Mouse (Mus musculus): Measurements from ENCODE around the gene Dkk2. TPM values are rescaled to one million over a fixed set of nuclear protein-coding genes. Genes with fewer than 3 reads are reported as not detected.

The Dkk2 gene
- polyA plus RNA-seq, 1 experiment from 2014 or later = 0.79 TPM

- no peak overlapping the region for H3K4me2 ChIP-seq (ENCODE audit: low read length)
- no peak overlapping the region for H3K27ac ChIP-seq (ENCODE audit: low read depth, low read length)
- no peaks in the 10 kb centered on the region for H3K9me3 ChIP-seq (replicated peaks; ENCODE audit: control insufficient read depth, low read length)
- no peak for DNase-seq (ENCODE audit: low spot score)
- ATAC-seq = no peak
- H3K9ac ChIP-seq (ENCODE audit: low read length) = no peak overlapping the region
- H3K27me3 ChIP-seq (replicated peaks; ENCODE audit: control insufficient read depth, insufficient read depth, low read length) = no peaks in the 10 kb centered on the region
- no peak overlapping the region for H3K4me3 ChIP-seq (ENCODE audit: low read depth, low read length)
- 70% methylated on average over 1 of the region's 1 CpGs for WGBS
- H3K4me1 ChIP-seq (ENCODE audit: control insufficient read depth, insufficient read depth, low read length) = no peaks in the 10 kb centered on the region
- no peaks in the 10 kb centered on the region for H3K36me3 ChIP-seq (ENCODE audit: control insufficient read depth, insufficient read depth, low read length)
Observed at GRCm38 (mm10) chr3:132134502-132134901, 49.4 kb downstream of the Dkk2 start.

DNA sequence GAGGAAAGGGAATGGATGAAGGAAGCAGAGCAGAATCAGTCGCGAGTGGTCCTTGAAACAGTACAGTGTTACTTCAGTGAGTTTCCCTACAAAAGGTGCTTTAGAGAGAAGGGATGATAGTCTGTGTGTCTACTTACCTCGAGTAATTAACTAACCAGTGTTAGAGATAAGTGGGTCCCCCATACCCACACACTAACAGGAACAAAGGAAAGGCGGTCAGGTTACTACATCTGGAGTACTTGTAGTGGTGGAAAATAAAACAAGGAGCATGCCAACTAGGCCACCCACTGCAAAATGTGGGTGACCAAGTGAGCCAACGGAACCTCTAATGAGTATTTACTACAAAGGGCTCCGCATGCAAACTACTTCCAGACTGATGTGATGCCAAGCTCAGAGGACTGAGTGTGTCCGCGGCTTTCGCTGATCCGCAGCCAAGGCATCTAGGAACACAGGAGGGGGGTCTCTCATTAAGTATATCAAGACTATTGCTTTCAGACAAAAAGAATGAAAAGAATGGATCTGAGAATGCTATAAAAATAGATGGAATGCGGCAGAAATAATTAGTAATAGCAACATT, 52.8 kb downstream of the Dkk2 start:
- no peak overlapping the region for H3K4me3 ChIP-seq (ENCODE audit: low read depth, low read length)
- H3K9me3 ChIP-seq (replicated peaks; ENCODE audit: control insufficient read depth, low read length) = no peaks in the 10 kb centered on the region
- ATAC-seq = peak; percentile 82
- H3K27ac ChIP-seq (ENCODE audit: low read depth, low read length) = no peak overlapping the region
- no peaks in the 10 kb centered on the region for H3K27me3 ChIP-seq (replicated peaks; ENCODE audit: control insufficient read depth, insufficient read depth, low read length)
- no peak overlapping the region for H3K4me2 ChIP-seq (ENCODE audit: low read length)
- no peaks in the 10 kb centered on the region for H3K4me1 ChIP-seq (ENCODE audit: control insufficient read depth, insufficient read depth, low read length)
- H3K36me3 ChIP-seq (ENCODE audit: control insufficient read depth, insufficient read depth, low read length) = no peaks in the 10 kb centered on the region
- peak; percentile 76 for DNase-seq (ENCODE audit: low spot score)
- no peak overlapping the region for H3K9ac ChIP-seq (ENCODE audit: low read length)
- 36% methylated on average over 11 of the region's 11 CpGs for whole genome bisulfite sequencing

- no peak for DNase-seq (ENCODE audit: low spot score)
- no peaks in the 10 kb centered on the region for H3K9me3 ChIP-seq (replicated peaks; ENCODE audit: control insufficient read depth, low read length)
- H3K27me3 ChIP-seq (replicated peaks; ENCODE audit: control insufficient read depth, insufficient read depth, low read length) = no peaks in the 10 kb centered on the region
- H3K9ac ChIP-seq (ENCODE audit: low read length) = no peak overlapping the region
- ATAC-seq = no peak
- WGBS = 89% methylated on average over 4 of the region's 4 CpGs
- no peaks in the 10 kb centered on the region for H3K4me1 ChIP-seq (ENCODE audit: control insufficient read depth, insufficient read depth, low read length)
- no peak overlapping the region for H3K4me3 ChIP-seq (ENCODE audit: low read depth, low read length)
- no peak overlapping the region for H3K4me2 ChIP-seq (ENCODE audit: low read length)
- no peaks in the 10 kb centered on the region for H3K36me3 ChIP-seq (ENCODE audit: control insufficient read depth, insufficient read depth, low read length)
- H3K27ac ChIP-seq (ENCODE audit: low read depth, low read length) = no peak overlapping the region
Observed at GRCm38 (mm10) chr3:132141031-132141430, 55.9 kb downstream of the Dkk2 start.

GRCm38 (mm10) chr3:132149446-132150025, 64.4 kb downstream of the Dkk2 start:
- Histone ChIP-seq H3K4me2 (ENCODE audit: low read length) (no peak overlapping the region), H3K9ac (ENCODE audit: low read length) (no peak overlapping the region), H3K4me3 (ENCODE audit: low read depth, low read length) (no peak overlapping the region), H3K27me3 (replicated peaks; ENCODE audit: control insufficient read depth, insufficient read depth, low read length) (no peaks in the 10 kb centered on the region), H3K4me1 (ENCODE audit: control insufficient read depth, insufficient read depth, low read length) (no peaks in the 10 kb centered on the region), H3K9me3 (replicated peaks; ENCODE audit: control insufficient read depth, low read length) (no peaks in the 10 kb centered on the region), H3K27ac (ENCODE audit: low read depth, low read length) (no peak overlapping the region), H3K36me3 (ENCODE audit: control insufficient read depth, insufficient read depth, low read length) (no peaks in the 10 kb centered on the region)
- WGBS = 54% methylated on average over 6 of the region's 6 CpGs
- ATAC-seq = no peak
- peak; percentile 46 for DNase-seq (ENCODE audit: low spot score)

DNA sequence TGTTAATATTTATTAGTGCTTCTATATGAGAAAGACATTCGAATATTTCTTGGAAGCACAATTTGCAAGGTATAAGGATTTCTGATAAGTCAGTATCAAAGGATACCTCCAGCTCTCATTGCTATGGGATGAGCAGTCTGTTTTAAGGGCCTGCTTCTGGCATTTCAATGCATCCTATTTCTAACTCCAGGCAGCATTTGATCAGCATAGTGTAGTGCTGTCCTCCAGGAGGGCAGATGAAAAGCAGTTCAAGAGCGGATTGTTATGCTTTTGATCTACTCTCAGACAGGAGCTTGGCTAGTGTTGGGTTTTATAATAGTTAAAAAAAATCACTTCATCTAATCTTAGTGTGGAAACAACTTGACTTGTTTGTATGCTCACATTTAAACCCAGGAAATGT, 73.7 kb downstream of the Dkk2 start:
- Histone ChIP-seq H3K4me3 (ENCODE audit: low read depth, low read length) (no peak overlapping the region), H3K27ac (ENCODE audit: low read depth, low read length) (no peak overlapping the region), H3K9me3 (replicated peaks; ENCODE audit: control insufficient read depth, low read length) (no peaks in the 10 kb centered on the region), H3K27me3 (replicated peaks; ENCODE audit: control insufficient read depth, insufficient read depth, low read length) (no peaks in the 10 kb centered on the region), H3K4me1 (ENCODE audit: control insufficient read depth, insufficient read depth, low read length) (no peaks in the 10 kb centered on the region), H3K9ac (ENCODE audit: low read length) (no peak overlapping the region), H3K4me2 (ENCODE audit: low read length) (no peak overlapping the region), H3K36me3 (ENCODE audit: control insufficient read depth, insufficient read depth, low read length) (no peaks in the 10 kb centered on the region)
- ATAC-seq (no peak), DNase-seq (ENCODE audit: low spot score) (no peak)
- 94% methylated on average over 2 of the region's 2 CpGs for WGBS

DNA sequence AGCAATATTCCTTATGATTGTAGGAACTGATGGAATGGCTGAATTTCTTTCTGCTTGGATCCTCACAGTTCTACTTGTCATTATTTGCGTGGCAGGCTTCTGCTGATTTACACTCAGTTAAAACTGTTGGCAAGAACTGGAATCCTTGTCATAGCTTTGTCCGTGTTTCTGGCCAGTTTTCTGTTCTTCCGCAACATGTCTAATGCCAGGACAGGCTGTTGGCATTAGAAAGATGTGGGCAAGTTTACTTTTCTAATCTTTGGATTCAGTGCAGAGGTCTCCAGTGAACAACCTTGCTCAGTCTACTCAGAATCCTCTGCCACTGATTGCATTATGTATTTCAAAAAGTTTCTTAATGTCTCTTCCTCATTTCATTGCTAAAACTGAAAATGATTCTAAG, 83.8 kb downstream of the Dkk2 start:
- H3K27me3 ChIP-seq (replicated peaks; ENCODE audit: control insufficient read depth, insufficient read depth, low read length) = no peaks in the 10 kb centered on the region
- no peaks in the 10 kb centered on the region for H3K4me1 ChIP-seq (ENCODE audit: control insufficient read depth, insufficient read depth, low read length)
- DNase-seq (ENCODE audit: low spot score) (no peak), ATAC-seq (no peak)
- WGBS = 91% methylated on average over 3 of the region's 3 CpGs
- no peaks in the 10 kb centered on the region for H3K9me3 ChIP-seq (replicated peaks; ENCODE audit: control insufficient read depth, low read length)
- H3K36me3 ChIP-seq (ENCODE audit: control insufficient read depth, insufficient read depth, low read length) = no peaks in the 10 kb centered on the region
- H3K4me2 ChIP-seq (ENCODE audit: low read length) = no peak overlapping the region
- no peak overlapping the region for H3K27ac ChIP-seq (ENCODE audit: low read depth, low read length)
- H3K9ac ChIP-seq (ENCODE audit: low read length) = no peak overlapping the region
- H3K4me3 ChIP-seq (ENCODE audit: low read depth, low read length) = no peak overlapping the region

- DNase-seq (ENCODE audit: low spot score) (no peak), ATAC-seq (no peak)
- Histone ChIP-seq H3K9me3 (replicated peaks; ENCODE audit: control insufficient read depth, low read length) (no peaks in the 10 kb centered on the region), H3K27ac (ENCODE audit: low read depth, low read length) (no peak overlapping the region), H3K4me3 (ENCODE audit: low read depth, low read length) (no peak overlapping the region), H3K4me1 (ENCODE audit: control insufficient read depth, insufficient read depth, low read length) (no peaks in the 10 kb centered on the region), H3K27me3 (replicated peaks; ENCODE audit: control insufficient read depth, insufficient read depth, low read length) (no peaks in the 10 kb centered on the region), H3K36me3 (ENCODE audit: control insufficient read depth, insufficient read depth, low read length) (no peaks in the 10 kb centered on the region), H3K9ac (ENCODE audit: low read length) (no peak overlapping the region), H3K4me2 (ENCODE audit: low read length) (no peak overlapping the region)
- WGBS = 89% methylated on average over 12 of the region's 12 CpGs
Observed at GRCm38 (mm10) chr3:132186888-132187552, 101.9 kb downstream of the Dkk2 start.

DNA sequence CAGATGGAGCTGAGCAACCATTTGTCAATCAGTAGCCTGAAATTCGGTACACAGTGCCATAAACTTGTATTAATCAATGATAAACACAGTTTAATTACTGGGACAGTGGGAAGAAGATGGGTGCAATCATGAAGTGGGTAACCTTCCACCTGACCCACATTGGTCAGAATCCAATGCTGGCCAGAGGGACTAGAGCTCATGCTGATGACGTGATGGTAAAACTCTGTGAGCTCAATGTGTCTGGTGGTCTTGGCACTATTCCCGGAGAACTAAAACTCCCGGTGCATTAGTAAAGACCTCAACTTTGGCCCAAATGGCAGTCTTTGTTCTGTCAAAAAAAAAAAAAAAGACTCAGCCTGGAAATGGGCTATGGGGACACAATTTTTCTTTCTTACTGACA, 116.9 kb downstream of the Dkk2 start:
- Histone ChIP-seq H3K27ac (ENCODE audit: low read depth, low read length) (no peak overlapping the region), H3K4me1 (ENCODE audit: control insufficient read depth, insufficient read depth, low read length) (no peaks in the 10 kb centered on the region), H3K36me3 (ENCODE audit: control insufficient read depth, insufficient read depth, low read length) (no peaks in the 10 kb centered on the region), H3K27me3 (replicated peaks; ENCODE audit: control insufficient read depth, insufficient read depth, low read length) (no peaks in the 10 kb centered on the region), H3K9me3 (replicated peaks; ENCODE audit: control insufficient read depth, low read length) (no peaks in the 10 kb centered on the region), H3K4me2 (ENCODE audit: low read length) (no peak overlapping the region), H3K4me3 (ENCODE audit: low read depth, low read length) (no peak overlapping the region), H3K9ac (ENCODE audit: low read length) (no peak overlapping the region)
- DNase-seq (ENCODE audit: low spot score) (peak; percentile 62), ATAC-seq (peak; percentile 23; the same call in 1 of the 2 replicates)
- WGBS = 57% methylated on average over 4 of the region's 4 CpGs

- Histone ChIP-seq H3K36me3 (ENCODE audit: control insufficient read depth, insufficient read depth, low read length) (no peaks in the 10 kb centered on the region), H3K4me3 (ENCODE audit: low read depth, low read length) (no peak overlapping the region), H3K9me3 (replicated peaks; ENCODE audit: control insufficient read depth, low read length) (no peaks in the 10 kb centered on the region), H3K27me3 (replicated peaks; ENCODE audit: control insufficient read depth, insufficient read depth, low read length) (no peaks in the 10 kb centered on the region), H3K4me2 (ENCODE audit: low read length) (no peak overlapping the region), H3K9ac (ENCODE audit: low read length) (no peak overlapping the region), H3K4me1 (ENCODE audit: control insufficient read depth, insufficient read depth, low read length) (no peaks in the 10 kb centered on the region), H3K27ac (ENCODE audit: low read depth, low read length) (no peak overlapping the region)
- peak; percentile 14 for DNase-seq (ENCODE audit: low spot score)
- WGBS = 77% methylated on average over 5 of the region's 5 CpGs
- ATAC-seq = peak; percentile 26; the same call in 1 of the 2 replicates
Observed at GRCm38 (mm10) chr3:132202665-132203064, 117.6 kb downstream of the Dkk2 start.
